Mouse (Mus musculus): ENCODE measurements around the gene Vps25. TPM values are rescaled to one million over a fixed set of nuclear protein-coding genes. Genes with fewer than 3 reads are reported as not detected.
A peak's percentile ranks its signal among the peaks of the same experiment; 100 is the strongest.

Vps25 gene
- polyA plus RNA-seq, 3 experiments from 2014 or later: 134 to 144 (median 138) TPM

- ATAC-seq: no peak
These were observed 24.1 kb downstream of the Vps25 start for GRCm38 (mm10) chr11:101277381-101278222.

GRCm38 (mm10) chr11:101278223-101279192 is 25.0 kb downstream of the Vps25 start, which contains the start of the genes Cntd1 and Coa3:
Cntd1 (plus strand) TSS chr11:101279012.
Coa3 (minus strand) TSS chr11:101279114.
- peak; percentile 99 for ATAC-seq

- ATAC-seq: no peak
These were observed 25.7 kb downstream of the Vps25 start for GRCm38 (mm10) chr11:101279193-101279569.

- ATAC-seq: no peak
These were observed 27.3 kb downstream of the Vps25 start for GRCm38 (mm10) chr11:101280837-101281236.

- no peak for ATAC-seq
These were observed 29.4 kb downstream of the Vps25 start for GRCm38 (mm10) chr11:101282896-101283295.

GRCm38 (mm10) chr11:101283805-101284204 is 30.3 kb downstream of the Vps25 start:
- ATAC-seq: no peak

- no peak for ATAC-seq
These were observed 33.8 kb downstream of the Vps25 start for GRCm38 (mm10) chr11:101287306-101287705.

GRCm38 (mm10) chr11:101291231-101291630 is 37.7 kb downstream of the Vps25 start:
- ATAC-seq: no peak

- ATAC-seq: no peak
These were observed 41.7 kb downstream of the Vps25 start for GRCm38 (mm10) chr11:101295191-101295590.

GRCm38 (mm10) chr11:101300881-101301280 is 47.4 kb downstream of the Vps25 start:
- ATAC-seq: no peak

GRCm38 (mm10) chr11:101301299-101302003 is 47.9 kb downstream of the Vps25 start:
- no peak for ATAC-seq

GRCm38 (mm10) chr11:101302004-101302798 is 48.7 kb downstream of the Vps25 start, which contains the start of gene Becn1:
Becn1 (minus strand) TSS chr11:101302286.
- ATAC-seq: peak; percentile 96

- ATAC-seq: no peak
These were observed 54.2 kb downstream of the Vps25 start for GRCm38 (mm10) chr11:101307744-101308143.

Other genes with a start within 250 kb of the Vps25 start
- 1 to 10 TPM; 1.3 to 7.7 (median 6.8) TPM for gene Atp6v0a1, start 244.3 kb upstream of the Vps25 start, polyA plus RNA-seq (2017; shearing (Covaris generic))
- gene Naglu, start 183.7 kb upstream of the Vps25 start, polyA plus RNA-seq (2017; shearing (Covaris generic)): 1 to 10 TPM; 4.4 to 7.3 (median 5.7) TPM
- gene Hsd17b1, start 175.3 kb upstream of the Vps25 start, polyA plus RNA-seq (2017; shearing (Covaris generic)): under 1 TPM in 1 of 3 experiments, not detected in 2; 0.26 TPM
- 10 to 100 TPM; 16.5 to 21.0 (median 18.2) TPM for gene Coasy, start 171.1 kb upstream of the Vps25 start, polyA plus RNA-seq (2017; shearing (Covaris generic))
- 10 to 100 TPM; 61.9 to 74.3 (median 66.5) TPM for gene Mlx, start 166.4 kb upstream of the Vps25 start, polyA plus RNA-seq (2017; shearing (Covaris generic))
- 10 to 100 TPM in 1 of 3 experiments, 1 to 10 TPM in 2; 7.7 to 19.7 (median 10.0) TPM for gene Psmc3ip, start 158.3 kb upstream of the Vps25 start, polyA plus RNA-seq (2017; shearing (Covaris generic))
- gene Retreg3, start 133.8 kb upstream of the Vps25 start, polyA plus RNA-seq (2017; shearing (Covaris generic)): 10 to 100 TPM; 15.1 to 26.8 (median 21.4) TPM
- 10 to 100 TPM; 24.7 to 32.4 (median 24.7) TPM for gene Tubg1, start 133.8 kb upstream of the Vps25 start, polyA plus RNA-seq (2017; shearing (Covaris generic))
- 1 to 10 TPM; 1.2 to 1.8 (median 1.5) TPM for gene Tubg2, start 97.8 kb upstream of the Vps25 start, polyA plus RNA-seq (2017; shearing (Covaris generic))
- gene Cntnap1, start 83.2 kb upstream of the Vps25 start, polyA plus RNA-seq (2017; shearing (Covaris generic)): under 1 TPM in 2 of 3 experiments, not detected in 1; 0.09 to 0.15 TPM
- not detected for gene Plekhh3, start 82.4 kb upstream of the Vps25 start, polyA plus RNA-seq (2017; shearing (Covaris generic))
- under 1 TPM in 2 of 3 experiments, not detected in 1; 0.33 to 0.55 TPM for gene Ccr10, start 78.3 kb upstream of the Vps25 start, polyA plus RNA-seq (2017; shearing (Covaris generic))
- 10 to 100 TPM; 38.0 to 70.6 (median 62.7) TPM for gene Ezh1, start 27.2 kb upstream of the Vps25 start, polyA plus RNA-seq (2017; shearing (Covaris generic))
- gene Ramp2, start 7.7 kb upstream of the Vps25 start, polyA plus RNA-seq (2017; shearing (Covaris generic)): not detected
- gene Wnk4, start 6.9 kb downstream of the Vps25 start, polyA plus RNA-seq (2017; shearing (Covaris generic)): 1 to 10 TPM in 1 of 3 experiments, under 1 TPM in 1, not detected in 1; 0.75 to 2.9 TPM
- gene Cntd1, start 25.3 kb downstream of the Vps25 start, polyA plus RNA-seq (2017; shearing (Covaris generic)): 1 to 10 TPM in 1 of 3 experiments, under 1 TPM in 2; 0.63 to 1.2 (median 0.71) TPM
- 100 to 1,000 TPM; 129 to 132 (median 131) TPM for gene Coa3, start 25.4 kb downstream of the Vps25 start, polyA plus RNA-seq (2017; shearing (Covaris generic))
- 10 to 100 TPM; 62.1 to 87.3 (median 74.1) TPM for gene Becn1, start 48.6 kb downstream of the Vps25 start, polyA plus RNA-seq (2017; shearing (Covaris generic))
- 10 to 100 TPM; 25.8 to 37.6 (median 36.8) TPM for gene Psme3, start 62.5 kb downstream of the Vps25 start, polyA plus RNA-seq (2017; shearing (Covaris generic))
- gene Aoc2, start 71.4 kb downstream of the Vps25 start, polyA plus RNA-seq (2017; shearing (Covaris generic)): 10 to 100 TPM in 1 of 3 experiments, 1 to 10 TPM in 2; 2.5 to 12.3 (median 4.9) TPM
- not detected for gene Aoc3, start 76.9 kb downstream of the Vps25 start, polyA plus RNA-seq (2017; shearing (Covaris generic))
- gene G6pc, start 113.9 kb downstream of the Vps25 start, polyA plus RNA-seq (2017; shearing (Covaris generic)): not detected
- gene Aarsd1, start 163.9 kb downstream of the Vps25 start, polyA plus RNA-seq (2017; shearing (Covaris generic)): 10 to 100 TPM; 34.2 to 43.2 (median 40.5) TPM
- gene Gm27029, start 171.1 kb downstream of the Vps25 start, polyA plus RNA-seq (2017; shearing (Covaris generic)): 1 to 10 TPM in 1 of 3 experiments, under 1 TPM in 2; 0.46 to 1.3 (median 0.57) TPM
- 1 to 10 TPM; 6.7 to 7.2 (median 6.9) TPM for gene Rundc1, start 171.4 kb downstream of the Vps25 start, polyA plus RNA-seq (2017; shearing (Covaris generic))
- gene Ptges3l, start 171.6 kb downstream of the Vps25 start, polyA plus RNA-seq (2017; shearing (Covaris generic)): 1 to 10 TPM; 1.6 to 2.2 (median 2.1) TPM
- gene Rpl27, start 188.6 kb downstream of the Vps25 start, polyA plus RNA-seq (2017; shearing (Covaris generic)): 100 to 1,000 TPM; 523 to 733 (median 603) TPM
- gene Ifi35, start 194.7 kb downstream of the Vps25 start, polyA plus RNA-seq (2017; shearing (Covaris generic)): 100 to 1,000 TPM; 143 to 171 (median 153) TPM
- gene Rnd2, start 211.3 kb downstream of the Vps25 start, polyA plus RNA-seq (2017; shearing (Covaris generic)): not detected
- gene Vat1, start 212.5 kb downstream of the Vps25 start, polyA plus RNA-seq (2017; shearing (Covaris generic)): 1 to 10 TPM; 1.7 to 2.5 (median 1.9) TPM